Mouse (Mus musculus) liver, embryonic 14.5 days (tissue): ENCODE data around the gene Pde11a. TPM values are rescaled to one million over a fixed set of nuclear protein-coding genes. Genes with fewer than 3 reads are reported as not detected.
A peak's percentile ranks its signal among the peaks of the same experiment; 100 is the strongest.

Experiments used
- ATAC-seq: fragments of 200-750 bp; cut with Nextera tagmentation; 2 replicates; pipeline ENCODE4 v1.8.0; 2017; ENCODE audit warnings: moderate number of reproducible peaks, mild to moderate bottlenecking, moderate library complexity; ENCODE audit not compliant: insufficient read depth
- DNase-seq, 3 experiments: peaks; one replicate each; pipeline ENCODE4 v3.0.0-alpha.2; 2012 to 2013; ENCODE audit warnings: low read depth in 3 of 3, low spot score in 3 of 3
- H3K27ac ChIP-seq: fragments of 300-500 bp; sonication (generic); 2 replicates; pipeline ENCODE4 v1.5.1; 2014; ENCODE audit warnings: moderate library complexity, mild to moderate bottlenecking, control low read depth, inconsistent platforms
- H3K27me3 ChIP-seq: fragments of 300-500 bp; sonication (generic); 2 replicates; pipeline ENCODE4 v1.6.1; 2014; ENCODE audit warnings: mild to moderate bottlenecking, low read length, moderate library complexity; ENCODE audit not compliant: control insufficient read depth, insufficient read depth
- H3K36me3 ChIP-seq: fragments of 300-500 bp; sonication (generic); replicated peaks from 2 replicates; pipeline ENCODE4 v1.6.1; 2014; ENCODE audit warnings: low read depth; ENCODE audit not compliant: control insufficient read depth, insufficient read depth
- H3K4me1 ChIP-seq, 2 experiments: fragments of 200-500 bp in 1 of 2; fragments of 300-500 bp in 1 of 2; sonication (generic) in 1 of 2; replicated peaks; 2 replicates each; pipeline ENCODE4 v1.6.1; 2012 to 2014; ENCODE audit warnings: antibody characterized with exemption in 1 of 2, inconsistent platforms in 1 of 2, low read length in 1 of 2; ENCODE audit not compliant: control insufficient read depth in 2 of 2, insufficient read depth in 2 of 2
- H3K4me2 ChIP-seq: fragments of 300-500 bp; sonication (generic); 2 replicates; pipeline ENCODE4 v1.6.1; 2014; ENCODE audit warnings: low read depth, mild to moderate bottlenecking, control low read depth, moderate library complexity
- H3K4me3 ChIP-seq, 2 experiments: fragments of 200-500 bp in 1 of 2; fragments of 300-500 bp in 1 of 2; sonication (generic) in 1 of 2; 2 replicates each; pipeline ENCODE4 v1.5.1; 2012 to 2014; ENCODE audit warnings: low read depth in 2 of 2, low read length in 2 of 2, mild to moderate bottlenecking in 2 of 2, control low read depth in 1 of 2, inconsistent platforms in 1 of 2, moderate library complexity in 1 of 2; ENCODE audit not compliant: insufficient read depth in 1 of 2
- H3K9ac ChIP-seq: fragments of 300-500 bp; sonication (generic); replicated peaks from 2 replicates; pipeline ENCODE4 v1.6.1; 2014; ENCODE audit warnings: mild to moderate bottlenecking, control low read depth, moderate library complexity
- H3K9me3 ChIP-seq: fragments of 300-500 bp; sonication (generic); 2 replicates; pipeline ENCODE4 v1.6.1; 2016; ENCODE audit warnings: low read length, mixed read lengths; ENCODE audit not compliant: control insufficient read depth
- CTCF ChIP-seq: IDR thresholded peaks from 2 replicates; pipeline ENCODE4 v1.5.1; 2016; ENCODE audit warnings: antibody characterized with exemption, low read depth, control low read depth
- EP300 ChIP-seq: IDR thresholded peaks from 2 replicates; pipeline ENCODE4 v1.6.1; 2016; ENCODE audit warnings: antibody characterized with exemption, low read depth
- WGBS: fragments of 180-500 bp; shearing (Covaris S2); extraction: QIAGEN DNeasy Blood & Tissue Kit; methylation state at CpG from one replicate; pipeline ENCODE4 v1.1.7; 2014; ENCODE audit not compliant: insufficient replicate concordance; 5-methylcytosine and 5-hydroxymethylcytosine counted together
- polyA plus RNA-seq, 2 experiments: library from polyadenylated mRNA; depleted of rRNA in 1 of 2; stranded (reverse) in 1 of 2; unstranded in 1 of 2; fragments of >200 nt; fragmentation: Nextera tagmentation in 1 of 2; extraction: Ambion mirVana in 1 of 2; gene quantifications; 2 replicates each; pipeline versions ENCODE4 v1.2.1 to v1.2.3; 2012 to 2014

Gene Pde11a
- polyA plus RNA-seq, 2 experiments = 0.01 TPM; not detected in 1

- H3K27me3 ChIP-seq = no peaks in the 10 kb centered on the region
- no peaks in the 10 kb centered on the region for H3K9me3 ChIP-seq
- H3K36me3 ChIP-seq = no peaks in the 10 kb centered on the region
- no peak overlapping the region for H3K27ac ChIP-seq
- no peak overlapping the region for H3K9ac ChIP-seq
- TF ChIP-seq EP300 (no peak), CTCF (peak; percentile 49)
- ATAC-seq = no peak
- no peaks in the 10 kb centered on the region for H3K4me1 ChIP-seq
- DNase-seq = no peak
- 60% methylated on average over 3 of the region's 3 CpGs for WGBS
- H3K4me3 ChIP-seq = no peak overlapping the region
- H3K4me2 ChIP-seq = no peak overlapping the region
Observed at GRCm38 (mm10) chr2:76285150-76285549, 53.4 kb downstream of the Pde11a start.

DNA sequence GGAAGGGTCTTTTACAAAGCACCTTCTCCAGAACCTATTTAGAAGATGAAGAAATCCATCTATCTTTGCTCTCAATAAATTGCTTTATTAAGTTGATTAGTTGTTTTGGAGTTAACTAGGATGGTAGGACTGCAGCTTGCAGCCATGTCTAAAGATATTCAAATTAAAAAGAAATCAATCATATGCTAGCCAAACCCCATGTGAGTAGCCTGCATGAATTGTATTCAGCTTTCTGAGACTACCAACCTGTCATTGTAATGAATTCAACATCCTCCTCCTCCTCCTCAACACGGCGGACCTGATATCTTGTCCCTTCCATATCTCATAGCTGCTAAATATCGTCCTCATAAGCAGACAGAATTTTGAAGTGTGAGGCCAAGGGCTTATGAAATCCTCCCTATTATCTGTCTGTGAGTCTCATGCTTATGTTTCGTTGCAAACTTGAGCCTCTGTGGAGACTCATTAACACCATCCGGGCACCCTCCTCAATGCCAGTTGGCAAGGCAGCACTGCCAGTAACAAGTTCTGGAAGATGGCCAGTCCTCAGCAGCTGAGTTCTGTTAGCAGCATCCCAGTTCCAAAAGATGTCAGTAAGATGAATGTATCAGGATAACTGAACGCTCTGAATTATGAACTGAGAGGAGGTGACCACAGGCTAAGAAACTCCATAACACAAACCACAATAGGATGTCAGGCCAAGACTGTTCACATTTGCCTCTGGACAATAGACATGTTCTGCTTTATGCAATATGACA, 55.0 kb downstream of the Pde11a start:
- ATAC-seq = no peak
- Histone ChIP-seq H3K4me3 (no peak overlapping the region), H3K4me2 (no peak overlapping the region), H3K36me3 (no peaks in the 10 kb centered on the region), H3K4me1 (no peaks in the 10 kb centered on the region), H3K27ac (no peak overlapping the region), H3K9me3 (no peaks in the 10 kb centered on the region), H3K9ac (no peak overlapping the region), H3K27me3 (no peaks in the 10 kb centered on the region)
- no peak for DNase-seq
- no peak for TF ChIP-seq CTCF
- TF ChIP-seq EP300 = no peak
- 68% methylated on average over 6 of the region's 6 CpGs for WGBS

GRCm38 (mm10) chr2:76269494-76269893, 69.1 kb downstream of the Pde11a start:
- Histone ChIP-seq H3K4me3 (no peak overlapping the region), H3K27me3 (no peaks in the 10 kb centered on the region), H3K27ac (no peak overlapping the region), H3K9me3 (no peaks in the 10 kb centered on the region), H3K36me3 (no peaks in the 10 kb centered on the region), H3K4me1 (peaks cover 0 to 7% of the 10 kb centered on the region in 2 experiments; a peak in 2 of 4 replicates), H3K4me2 (no peak overlapping the region), H3K9ac (no peak overlapping the region)
- TF ChIP-seq CTCF (no peak), EP300 (peak; percentile 65)
- WGBS = 39% methylated on average over 1 of the region's 1 CpGs
- ATAC-seq (peak; percentile 68; the same call in 1 of the 2 replicates), DNase-seq (peak in 1 of 3 experiments; percentile 1)

- no peaks in the 10 kb centered on the region for H3K9me3 ChIP-seq
- TF ChIP-seq EP300 (no peak), CTCF (no peak)
- WGBS = 71% methylated on average over 6 of the region's 6 CpGs
Observed at GRCm38 (mm10) chr2:76267335-76267734, 71.2 kb downstream of the Pde11a start.

GRCm38 (mm10) chr2:76266622-76267021, 72.0 kb downstream of the Pde11a start:
- H3K4me1 ChIP-seq = peaks cover 0 to 13% of the 10 kb centered on the region in 2 experiments; a peak in 2 of 4 replicates
- H3K27me3 ChIP-seq = no peaks in the 10 kb centered on the region
- no peak overlapping the region for H3K9ac ChIP-seq
- no peak overlapping the region for H3K4me3 ChIP-seq
- no peak for TF ChIP-seq CTCF
- no peak for TF ChIP-seq EP300
- ATAC-seq = no peak
- no peak overlapping the region for H3K4me2 ChIP-seq
- no peak overlapping the region for H3K27ac ChIP-seq
- H3K36me3 ChIP-seq = no peaks in the 10 kb centered on the region
- no peaks in the 10 kb centered on the region for H3K9me3 ChIP-seq
- WGBS = 73% methylated on average over 10 of the region's 10 CpGs
- no peak for DNase-seq

More at GRCm38 (mm10) chr2:76267335-76267734, 71.2 kb downstream of the Pde11a start:
- H3K27ac ChIP-seq = no peak overlapping the region
- H3K4me2 ChIP-seq = no peak overlapping the region
- ATAC-seq (no peak), DNase-seq (no peak)
- no peak overlapping the region for H3K4me3 ChIP-seq
- peaks cover 0 to 13% of the 10 kb centered on the region in 2 experiments; a peak in 2 of 4 replicates for H3K4me1 ChIP-seq
- no peaks in the 10 kb centered on the region for H3K27me3 ChIP-seq
- H3K9ac ChIP-seq = no peak overlapping the region
- no peaks in the 10 kb centered on the region for H3K36me3 ChIP-seq
